Mouse (Mus musculus): ENCODE measurements around the gene Slc2a13. TPM values are rescaled to one million over a fixed set of nuclear protein-coding genes. Genes with fewer than 3 reads are reported as not detected.

Slc2a13 gene
- polyA plus RNA-seq, 1 experiment = 1.2 TPM

GRCm38 (mm10) chr15:91382606-91383005, 190.5 kb downstream of the Slc2a13 start:
- 81% methylated on average over 2 of the region's 2 CpGs for WGBS
- DNase-seq (ENCODE audit: low read depth, low spot score) = no peak

- no peak for DNase-seq (ENCODE audit: low read depth, low spot score)
- WGBS = 31% methylated on average over 1 of the region's 1 CpGs
Observed at GRCm38 (mm10) chr15:91381864-91382263, 191.2 kb downstream of the Slc2a13 start.

- no peak for DNase-seq (ENCODE audit: low read depth, low spot score)
- WGBS = 12% methylated on average over 8 of the region's 8 CpGs
Observed at GRCm38 (mm10) chr15:91378751-91379325, 194.2 kb downstream of the Slc2a13 start.

- 84% methylated on average over 11 of the region's 11 CpGs for WGBS
- DNase-seq (ENCODE audit: low read depth, low spot score) = no peak
Observed at GRCm38 (mm10) chr15:91377568-91377967, 195.5 kb downstream of the Slc2a13 start.

GRCm38 (mm10) chr15:91377105-91377504, 196.0 kb downstream of the Slc2a13 start:
- no peak for DNase-seq (ENCODE audit: low read depth, low spot score)
- 79% methylated on average over 11 of the region's 11 CpGs for WGBS

- DNase-seq (ENCODE audit: low read depth, low spot score) = no peak
- WGBS = 77% methylated on average over 5 of the region's 5 CpGs
Observed at GRCm38 (mm10) chr15:91374441-91374840, 198.6 kb downstream of the Slc2a13 start.

- DNase-seq (ENCODE audit: low read depth, low spot score) = no peak
- WGBS = 66% methylated on average over 7 of the region's 7 CpGs
Observed at GRCm38 (mm10) chr15:91373203-91373584, 199.9 kb downstream of the Slc2a13 start.

GRCm38 (mm10) chr15:91372464-91373202, 200.4 kb downstream of the Slc2a13 start:
- 87% methylated on average over 9 of the region's 9 CpGs for WGBS
- DNase-seq (ENCODE audit: low read depth, low spot score) = no peak

- DNase-seq (ENCODE audit: low read depth, low spot score) = no peak
- WGBS = 72% methylated on average over 7 of the region's 7 CpGs
Observed at GRCm38 (mm10) chr15:91371859-91372394, 201.1 kb downstream of the Slc2a13 start.

GRCm38 (mm10) chr15:91369736-91370449, 203.2 kb downstream of the Slc2a13 start:
- 80% methylated on average over 11 of the region's 11 CpGs for WGBS
- no peak for DNase-seq (ENCODE audit: low read depth, low spot score)

- no peak for DNase-seq (ENCODE audit: low read depth, low spot score)
- 85% methylated on average over 2 of the region's 2 CpGs for WGBS
Observed at GRCm38 (mm10) chr15:91360495-91360894, 212.6 kb downstream of the Slc2a13 start.

GRCm38 (mm10) chr15:91351006-91351405, 222.1 kb downstream of the Slc2a13 start:
- 82% methylated on average over 7 of the region's 7 CpGs for WGBS
- DNase-seq (ENCODE audit: low read depth, low spot score) = no peak

- DNase-seq (ENCODE audit: low read depth, low spot score) = no peak
Observed at GRCm38 (mm10) chr15:91338350-91338749, 234.7 kb downstream of the Slc2a13 start.

GRCm38 (mm10) chr15:91334416-91334900, 238.6 kb downstream of the Slc2a13 start:
- DNase-seq (ENCODE audit: low read depth, low spot score) = no peak
- 90% methylated on average over 6 of the region's 6 CpGs for WGBS

More at GRCm38 (mm10) chr15:91338350-91338749, 234.7 kb downstream of the Slc2a13 start:
- 97% methylated on average over 1 of the region's 1 CpGs for WGBS

GRCm38 (mm10) chr15:91327748-91328147, 245.3 kb downstream of the Slc2a13 start:
- DNase-seq (ENCODE audit: low read depth, low spot score) = no peak
- WGBS = 44% methylated on average over 3 of the region's 3 CpGs

- WGBS = 39% methylated on average over 4 of the region's 4 CpGs
- DNase-seq (ENCODE audit: low read depth, low spot score) = no peak
Observed at GRCm38 (mm10) chr15:91327023-91327422, 246.0 kb downstream of the Slc2a13 start.

- 59% methylated on average over 3 of the region's 3 CpGs for WGBS
- DNase-seq (ENCODE audit: low read depth, low spot score) = no peak
Observed at GRCm38 (mm10) chr15:91319376-91319775, 253.7 kb downstream of the Slc2a13 start.

- WGBS = 78% methylated on average over 4 of the region's 4 CpGs
- DNase-seq (ENCODE audit: low read depth, low spot score) = no peak
Observed at GRCm38 (mm10) chr15:91316964-91317363, 256.1 kb downstream of the Slc2a13 start.

GRCm38 (mm10) chr15:91314402-91315318, 258.4 kb downstream of the Slc2a13 start:
- DNase-seq (ENCODE audit: low read depth, low spot score) = no peak
- 49% methylated on average over 19 of the region's 19 CpGs for WGBS
